Mouse (Mus musculus) left cerebral cortex, adult 2 months (tissue): ENCODE results near the gene Psmb11. TPM values are rescaled to one million over a fixed set of nuclear protein-coding genes. Genes with fewer than 3 reads are reported as not detected.
"Not testable (repeated sequence)": the region's sequence is repeated elsewhere in the genome, so short reads cannot be mapped to it uniquely, and the experiment has no call there.

Experiments used
- DNase-seq, 2 experiments: peaks; one replicate each; pipeline ENCODE4 v3.0.0; 2021 to 2022; ENCODE audit warnings: low spot score in 2 of 2, mixed read lengths in 1 of 2; ENCODE audit errors: extremely low spot score in 1 of 2
- H3K27ac ChIP-seq: fragments of 200-600 bp; 2 replicates; pipeline ENCODE4 v1.8.1; 2022
- H3K4me3 ChIP-seq: fragments of 200-600 bp; 2 replicates; pipeline ENCODE4 v1.8.1; 2022
- CTCF ChIP-seq: fragments of 200-600 bp; IDR thresholded peaks from 2 replicates; pipeline ENCODE4 v1.8.1; 2022; ENCODE audit warnings: antibody characterized with exemption, mild to moderate bottlenecking, moderate library complexity
- intact Hi-C: fragments of 180-260 bp; cut with DNase I; formaldehyde crosslinking; loops from one replicate; pipeline ENCODE4 v1.15.1; 2025
- total RNA-seq, 2 experiments: library from RNA; stranded (reverse); gene quantifications; 2 replicates each; pipeline ENCODE4 v1.2.3; 2021

Psmb11 gene
- total RNA-seq, 2 experiments from 2014 or later: not detected

DNA sequence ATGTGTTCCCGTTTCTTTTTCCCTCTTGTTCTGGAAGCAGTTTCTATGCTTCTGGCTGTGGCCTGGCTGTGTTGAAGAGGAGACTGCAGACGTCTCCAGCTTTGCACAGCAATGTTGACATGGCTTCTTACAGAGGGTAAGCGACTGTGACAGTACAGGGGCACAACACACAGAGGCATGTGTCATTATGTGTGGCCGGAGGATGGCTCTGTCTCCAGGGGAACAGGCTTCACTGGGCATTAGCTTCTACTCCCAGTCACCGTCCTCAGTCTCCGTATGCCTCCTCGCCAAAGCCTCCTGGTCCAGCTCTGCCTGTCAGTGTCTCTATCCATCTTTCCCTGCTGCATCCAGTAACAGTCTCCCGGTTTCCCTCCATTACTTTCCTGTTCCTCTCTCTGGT is 14.0 kb upstream of the Psmb11 start:
- no peak for TF ChIP-seq CTCF
- no peak for DNase-seq
- H3K4me3 ChIP-seq: no peak overlapping the region
- no peak overlapping the region for H3K27ac ChIP-seq
- intact Hi-C loops: no loop called here

DNA sequence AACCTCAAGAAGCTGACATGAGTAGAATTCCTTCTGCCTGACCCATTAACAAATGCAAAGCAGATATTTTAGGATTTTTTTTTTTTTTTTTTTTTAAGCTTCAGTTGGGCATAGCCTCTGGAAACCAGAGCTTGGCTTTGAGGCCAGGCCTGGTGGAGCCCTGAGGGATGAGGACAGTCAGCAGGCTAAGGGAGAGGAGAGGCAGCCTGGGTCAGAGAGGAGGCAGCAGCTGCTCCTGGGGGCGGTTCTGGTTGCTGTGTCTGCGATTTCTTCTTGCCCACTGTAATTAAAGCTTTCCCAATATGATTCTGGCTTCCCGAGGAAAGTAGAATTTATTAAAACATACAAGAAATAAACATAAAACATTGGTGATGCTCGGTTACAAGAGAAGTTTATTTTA is 12.0 kb upstream of the Psmb11 start:
- no peak overlapping the region for H3K4me3 ChIP-seq
- TF ChIP-seq CTCF: no peak
- H3K27ac ChIP-seq: peak overlapping the region; percentile 32; the same call in 1 of the 2 replicates
- DNase-seq: no peak
- intact Hi-C loops: no loop called here

DNA sequence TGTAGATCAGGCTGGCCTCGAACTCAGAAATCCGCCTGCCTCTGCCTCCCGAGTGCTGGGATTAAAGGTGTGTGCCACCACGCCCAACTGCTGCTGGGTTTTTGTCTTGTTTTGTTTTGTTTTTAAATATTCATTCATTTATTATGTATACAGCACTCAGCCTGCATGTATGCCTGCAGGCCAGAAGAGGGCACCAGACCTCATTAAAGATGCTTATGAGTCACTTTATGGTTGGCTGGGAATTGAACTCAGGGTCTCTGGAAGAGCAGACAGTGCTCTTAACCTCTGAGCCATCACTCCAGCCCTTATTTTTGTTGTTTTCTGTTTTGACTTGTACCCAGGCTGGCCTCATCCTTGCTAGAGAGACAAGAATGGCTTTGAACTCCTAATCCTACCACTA is 11.3 kb upstream of the Psmb11 start:
- Histone ChIP-seq H3K4me3 (no peak overlapping the region), H3K27ac (peak overlapping the region; percentile 71)
- intact Hi-C loops: loop anchor here (2.0 kb wide), 1 partner anchor 17 kb away; no protein-coding TSS in a partner anchor
- TF ChIP-seq CTCF: peak; percentile 58
- no peak for DNase-seq

DNA sequence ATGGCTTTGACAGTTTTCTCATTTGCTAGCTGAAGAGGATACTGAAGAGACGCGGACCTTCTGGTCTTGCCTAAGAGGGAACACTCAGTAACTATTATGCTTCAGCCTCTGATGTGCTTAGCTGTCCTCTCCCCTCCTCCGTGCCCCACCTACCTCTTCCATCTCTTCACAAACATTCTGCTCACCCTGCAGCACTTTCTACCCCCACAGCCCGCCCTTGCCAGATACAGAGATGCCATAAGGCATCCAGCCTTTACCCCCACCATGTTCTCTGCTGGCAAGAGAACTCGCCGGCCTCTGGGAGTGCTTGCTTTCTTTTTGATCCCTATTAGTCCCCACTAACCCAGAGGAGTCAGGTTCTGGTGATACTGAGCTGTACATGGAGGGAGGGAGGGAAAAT is 10.6 kb upstream of the Psmb11 start:
- TF ChIP-seq CTCF: no peak
- H3K4me3 ChIP-seq: no peak overlapping the region
- no peak for DNase-seq
- intact Hi-C loops: loop anchor here (2.0 kb wide), 1 partner anchor 18 kb away; no protein-coding TSS in a partner anchor
- H3K27ac ChIP-seq: peak overlapping the region; percentile 71

DNA sequence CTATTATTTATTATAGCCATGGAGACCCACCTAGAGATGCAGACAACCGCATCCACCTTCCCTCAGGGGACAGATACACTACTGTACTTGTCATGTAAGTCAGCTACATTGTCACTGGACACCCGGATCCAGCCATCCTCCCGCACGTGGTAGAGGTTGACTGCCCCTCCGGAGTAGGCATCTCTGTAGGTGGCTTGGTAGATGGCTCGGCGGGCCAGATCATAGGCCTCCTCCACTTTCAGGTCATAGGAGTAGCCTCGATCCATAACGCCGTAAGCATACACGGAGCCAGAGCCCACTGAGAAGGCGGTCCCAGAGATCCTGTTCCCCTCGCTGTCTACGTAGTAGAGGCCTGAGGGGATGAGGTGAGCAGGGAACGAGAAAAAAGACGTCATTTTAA is 7.1 kb upstream of the Psmb11 start:
- not testable (repeated sequence) for DNase-seq

DNA sequence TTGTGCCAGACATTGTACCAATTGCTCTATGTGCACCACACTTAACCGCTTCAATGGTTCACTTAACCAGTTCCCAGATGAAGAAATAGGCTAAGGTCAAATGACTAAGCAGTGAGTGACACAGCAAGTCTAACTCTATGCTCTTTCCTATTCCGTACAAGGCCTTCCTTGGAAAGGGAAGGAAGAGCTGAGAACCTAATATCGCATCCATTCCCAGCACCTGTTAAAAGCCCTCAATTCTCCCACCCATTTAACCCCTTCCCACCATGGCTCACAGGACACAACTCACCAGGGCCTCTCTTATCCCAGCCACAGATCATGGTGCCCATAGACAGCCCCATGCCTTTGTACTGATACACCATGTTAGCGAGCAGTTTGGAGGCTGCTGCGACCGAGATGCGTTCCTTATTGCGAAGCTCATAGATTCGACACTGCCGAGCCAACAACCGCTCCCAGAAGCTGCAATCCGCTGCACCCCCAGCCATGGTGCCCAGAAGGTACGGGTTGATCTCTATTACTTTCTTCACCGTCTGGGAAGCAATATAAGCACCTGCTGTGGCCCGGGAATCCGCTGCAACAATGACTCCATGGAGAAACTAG is 4.9 kb upstream of the Psmb11 start:
- TF ChIP-seq CTCF: no peak
- DNase-seq: no peak
- intact Hi-C loops: no loop called here

More for the DNA sequence above, 7.1 kb upstream of the Psmb11 start:
- H3K4me3 ChIP-seq, H3K27ac ChIP-seq, intact Hi-C loops: not testable (repeated sequence)

DNA sequence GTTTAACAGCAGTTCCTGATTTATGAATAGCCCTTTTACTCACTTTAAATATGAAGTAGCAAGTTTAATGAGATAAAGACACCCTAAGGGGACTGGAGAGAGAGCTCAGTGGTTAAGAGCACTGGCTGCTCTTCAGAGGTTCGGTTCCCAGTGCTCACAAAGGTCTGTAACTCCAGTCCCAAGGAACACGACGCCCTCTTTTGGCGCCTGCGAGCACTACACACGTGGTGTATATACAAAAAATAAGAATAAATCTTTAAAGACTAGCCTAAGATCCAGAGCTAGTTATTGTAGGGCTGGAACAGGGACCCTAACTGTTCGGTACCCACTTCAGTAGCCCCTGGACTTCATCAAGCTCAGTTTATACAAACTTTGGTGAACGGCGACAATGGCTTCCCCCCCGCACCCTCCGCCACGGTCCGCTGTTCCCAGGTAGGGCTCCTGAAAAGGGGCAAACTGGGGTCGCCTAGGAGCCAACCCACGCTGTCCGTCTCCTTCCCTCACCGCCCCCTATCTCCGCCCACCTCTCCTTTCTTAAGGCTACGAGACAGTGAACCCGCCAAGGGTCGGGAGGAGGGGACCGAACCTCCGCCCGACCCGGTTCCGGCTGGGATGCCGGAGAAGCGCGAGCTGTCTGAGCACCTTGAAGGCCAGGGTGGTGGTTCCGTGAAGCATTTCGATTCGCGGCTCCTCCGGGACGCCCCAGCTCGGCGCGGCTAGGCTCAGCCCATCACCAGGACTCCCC is 3.9 kb upstream of the Psmb11 start:
- peak overlapping the region; percentile 96 for H3K27ac ChIP-seq
- DNase-seq: no peak
- intact Hi-C loops: no loop called here
- H3K4me3 ChIP-seq: peak overlapping the region; percentile 76
- peak; percentile 18 for TF ChIP-seq CTCF

More for the DNA sequence above, 4.9 kb upstream of the Psmb11 start:
- H3K27ac ChIP-seq: no peak overlapping the region
- no peak overlapping the region for H3K4me3 ChIP-seq

DNA sequence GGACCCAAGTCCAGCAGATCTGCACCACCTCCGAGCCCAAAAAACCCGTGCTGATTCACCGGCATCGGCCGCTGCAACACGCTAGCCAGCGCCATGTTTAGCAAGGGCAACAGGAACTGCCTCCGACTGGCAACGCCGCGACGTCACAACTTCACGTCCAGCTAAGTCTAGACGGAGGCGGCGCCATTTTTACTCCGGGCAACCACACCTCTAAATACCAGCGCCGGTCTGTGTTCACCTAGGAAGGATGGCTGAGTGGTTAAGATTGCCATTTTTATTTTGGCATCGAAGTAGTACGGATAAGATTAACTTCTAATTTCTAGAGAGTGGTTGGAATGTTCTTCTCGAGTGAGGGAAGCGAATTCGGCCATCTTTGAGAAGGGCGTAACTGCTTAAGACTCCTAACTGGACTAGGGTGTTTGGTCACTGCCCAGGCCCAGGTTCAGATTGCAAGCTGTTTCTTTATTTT is 3.3 kb upstream of the Psmb11 start, which contains the start of gene Psmb5:
Gene Psmb5 (minus strand): TSS at position 126 of the 469 bp plus-strand sequence.
- Histone ChIP-seq H3K27ac (peak within 1 kb of the TSS; percentile 96), H3K4me3 (peak within 1 kb of the TSS; percentile 76)
- DNase-seq: peak; percentile 84 to 88
- TF ChIP-seq CTCF: no peak
- intact Hi-C loops: no loop called here

DNA sequence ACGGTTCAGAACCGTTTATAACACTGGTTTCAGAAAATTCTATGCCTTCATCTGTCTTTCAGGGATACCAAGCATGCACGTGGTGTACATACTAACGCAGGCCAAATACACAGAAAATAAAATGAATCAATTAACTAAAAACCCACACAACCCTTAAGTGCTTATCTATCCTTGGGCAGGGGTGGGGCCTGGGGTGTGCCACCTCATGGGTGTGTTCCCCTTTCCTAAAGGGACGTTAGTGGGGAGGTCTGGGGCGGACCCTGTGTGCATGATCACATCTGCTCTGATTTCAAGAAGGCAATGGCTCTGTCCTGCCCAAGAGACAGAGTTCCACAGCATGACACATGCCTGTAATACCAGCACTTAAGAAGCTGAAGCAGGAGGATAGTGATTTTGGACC is 2.1 kb downstream of the Psmb11 start:
- H3K4me3 ChIP-seq: no peak overlapping the region
- intact Hi-C loops: no loop called here
- no peak for TF ChIP-seq CTCF
- no peak overlapping the region for H3K27ac ChIP-seq
- DNase-seq: no peak

DNA sequence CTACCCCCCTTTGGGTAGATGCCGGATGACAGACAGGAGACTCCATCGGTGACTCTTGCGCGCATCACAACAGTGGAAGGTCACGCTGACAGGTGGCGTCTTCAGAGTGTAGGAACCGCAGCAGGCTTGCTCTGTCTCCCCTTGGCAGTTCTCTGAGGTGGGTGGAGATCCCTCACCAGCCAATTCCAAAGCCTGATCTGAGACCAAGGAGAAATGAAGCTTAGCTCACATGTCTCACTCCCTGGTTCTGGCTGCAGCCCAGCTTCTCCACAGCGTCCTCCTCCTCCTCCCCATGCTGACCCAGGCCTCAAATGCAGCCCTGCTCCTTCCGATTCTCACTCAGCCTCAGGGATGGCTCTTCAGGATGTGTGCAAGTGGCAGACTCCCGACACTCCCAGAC is 3.7 kb downstream of the Psmb11 start:
- no peak overlapping the region for H3K4me3 ChIP-seq
- no peak for TF ChIP-seq CTCF
- H3K27ac ChIP-seq: peak overlapping the region; percentile 19; the same call in 1 of the 2 replicates
- intact Hi-C loops: no loop called here
- DNase-seq: no peak

DNA sequence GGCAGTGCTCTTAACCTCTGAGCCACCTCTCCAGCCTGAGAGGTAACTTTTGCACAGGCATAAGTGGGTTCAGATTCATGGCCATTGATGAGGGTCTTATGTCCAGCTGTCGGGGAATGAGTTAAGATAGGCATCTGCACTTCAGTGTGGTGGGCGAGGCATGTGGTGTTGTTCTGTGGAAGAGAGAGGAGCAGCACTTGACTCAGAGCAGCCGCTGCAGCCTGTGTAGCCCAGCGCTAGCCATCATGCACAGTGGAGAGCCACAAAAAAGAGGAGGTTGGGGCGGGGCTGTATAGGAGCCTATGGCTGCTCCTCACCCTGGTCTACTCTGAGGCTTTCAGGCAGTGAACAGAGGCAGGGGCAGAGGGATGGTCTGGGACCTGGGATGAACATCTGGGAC is 6.9 kb downstream of the Psmb11 start:
- DNase-seq: no peak
- H3K27ac ChIP-seq: no peak overlapping the region
- no peak overlapping the region for H3K4me3 ChIP-seq
- TF ChIP-seq CTCF: no peak
- intact Hi-C loops: no loop called here

DNA sequence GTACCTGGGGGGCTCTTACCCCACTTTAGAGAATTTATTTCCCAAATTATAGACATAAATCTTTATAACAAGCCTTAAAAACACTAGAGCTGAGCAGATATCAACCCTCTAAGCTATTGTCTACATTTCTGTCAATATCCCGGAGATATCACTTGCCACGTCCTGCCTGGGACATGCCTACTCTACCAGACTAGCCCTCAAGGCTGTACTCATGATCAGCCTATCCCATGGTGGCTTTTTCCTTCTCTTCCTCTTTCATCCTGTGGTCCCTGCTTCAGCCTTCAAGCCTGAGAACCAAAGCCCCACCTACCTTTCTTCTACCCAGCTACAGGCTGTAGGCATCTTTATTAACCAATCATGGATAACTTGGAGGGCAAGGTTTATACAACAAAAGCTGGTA is 8.6 kb downstream of the Psmb11 start:
- intact Hi-C loops: no loop called here
- DNase-seq: no peak
- Histone ChIP-seq H3K4me3 (no peak overlapping the region), H3K27ac (no peak overlapping the region)
- no peak for TF ChIP-seq CTCF
